In genomic region chr5:115648876-115649275, GRCm38 (mm10) we compare ENCODE assay signal across 18 mouse cellular contexts. TPM values are rescaled to one million over a fixed set of nuclear protein-coding genes. Genes with fewer than 3 reads are reported as not detected.
DNase-seq lines count a peak whose midpoint lies in the region; ATAC-seq and TF ChIP-seq lines count a peak whose summit lies in the region.
"Had no signal": no experiment of that assay in that cellular context is flagged by ENCODE, and none has a peak within 500 bp of the region (broad histone marks: within the 10 kb centered on the region; RNA-seq: fewer than 3 reads in every experiment).

No protein-coding gene starts in this region.

- no peaks in the 10 kb centered on the region for H3K27me3 ChIP-seq in hindbrain, embryonic 12.5 days
- H3K27me3 ChIP-seq in hindbrain, embryonic 11.5 days (ENCODE audit: control insufficient read depth, insufficient read depth, low read length), result no peaks in the 10 kb centered on the region
- H3K27me3 ChIP-seq in midbrain, embryonic 10.5 days (ENCODE audit: low read depth, poor library complexity, severe bottlenecking), result no peaks in the 10 kb centered on the region
- H3K27me3 ChIP-seq in midbrain, postnatal 0 days (ENCODE audit: insufficient read depth, low read length), result no peaks in the 10 kb centered on the region
- no peaks in the 10 kb centered on the region for H3K27me3 ChIP-seq in hindbrain, postnatal 0 days (ENCODE audit: insufficient read depth, low read length)
- H3K27me3 ChIP-seq: forebrain, embryonic 13.5 days; heart, embryonic 15.5 days had no signal

- 67% methylated on average over 3 of the region's 3 CpGs for WGBS in hindbrain, embryonic 12.5 days
- 66% methylated on average over 3 of the region's 3 CpGs for WGBS in hindbrain, embryonic 11.5 days
- WGBS in midbrain, embryonic 10.5 days, result 68% methylated on average over 3 of the region's 3 CpGs
- 53% methylated on average over 3 of the region's 3 CpGs for WGBS in midbrain, postnatal 0 days
- 48% methylated on average over 3 of the region's 3 CpGs for WGBS in hindbrain, postnatal 0 days

- peak overlapping the region; percentile 48; the same call in 1 of the 2 replicates for H3K27ac ChIP-seq in hindbrain, embryonic 12.5 days
- H3K27ac ChIP-seq in hindbrain, embryonic 11.5 days (ENCODE audit: low read depth, low read length), result no peak overlapping the region
- 0 out of 2 replicates have a peak overlapping the region, but pooled peaks have one; percentile 28 for H3K27ac ChIP-seq in midbrain, embryonic 10.5 days (replicated peaks)
- H3K27ac ChIP-seq in midbrain, postnatal 0 days (ENCODE audit: low read depth, low read length), result no peak overlapping the region
- no peak overlapping the region for H3K27ac ChIP-seq in hindbrain, postnatal 0 days
- H3K27ac ChIP-seq: forebrain, embryonic 13.5 days; heart, embryonic 15.5 days had no signal

- peaks cover 53% of the 10 kb centered on the region for H3K36me3 ChIP-seq in hindbrain, embryonic 12.5 days
- peaks cover 9% of the 10 kb centered on the region; the same call in 1 of the 2 replicates for H3K36me3 ChIP-seq in hindbrain, embryonic 11.5 days (ENCODE audit: control insufficient read depth, insufficient read depth, low read length)
- peaks cover 44% of the 10 kb centered on the region for H3K36me3 ChIP-seq in midbrain, embryonic 10.5 days
- H3K36me3 ChIP-seq in midbrain, postnatal 0 days (ENCODE audit: insufficient read depth, low read length), result peaks cover 49% of the 10 kb centered on the region
- H3K36me3 ChIP-seq in hindbrain, postnatal 0 days (ENCODE audit: insufficient read depth, low read length), result peaks cover 49% of the 10 kb centered on the region

- no peaks in the 10 kb centered on the region for H3K9me3 ChIP-seq in hindbrain, embryonic 12.5 days (replicated peaks)
- no peaks in the 10 kb centered on the region for H3K9me3 ChIP-seq in hindbrain, embryonic 11.5 days (ENCODE audit: control insufficient read depth, low read length)
- no peaks in the 10 kb centered on the region for H3K9me3 ChIP-seq in midbrain, embryonic 10.5 days (replicated peaks)
- H3K9me3 ChIP-seq in midbrain, postnatal 0 days (ENCODE audit: low read length), result no peaks in the 10 kb centered on the region
- no peaks in the 10 kb centered on the region for H3K9me3 ChIP-seq in hindbrain, postnatal 0 days (ENCODE audit: low read length)
- H3K9me3 ChIP-seq: forebrain, embryonic 13.5 days; heart, embryonic 15.5 days had no signal

- no peak overlapping the region for H3K9ac ChIP-seq in hindbrain, embryonic 12.5 days
- H3K9ac ChIP-seq in hindbrain, embryonic 11.5 days (ENCODE audit: low read depth, low read length), result no peak overlapping the region
- H3K9ac ChIP-seq in midbrain, postnatal 0 days (replicated peaks; ENCODE audit: low read length, poor library complexity, severe bottlenecking), result no peak overlapping the region
- 0 out of 2 replicates have a peak overlapping the region, but pooled peaks have one; percentile 3 for H3K9ac ChIP-seq in hindbrain, postnatal 0 days (replicated peaks; ENCODE audit: low read length)
- H3K9ac ChIP-seq: forebrain, embryonic 13.5 days; heart, embryonic 15.5 days had no signal

- H3K4me1 ChIP-seq in hindbrain, embryonic 12.5 days, result peaks cover 19% of the 10 kb centered on the region
- H3K4me1 ChIP-seq in hindbrain, embryonic 11.5 days (replicated peaks; ENCODE audit: control insufficient read depth, insufficient read depth, low read length), result peaks cover 4% of the 10 kb centered on the region; the same call in 1 of the 2 replicates
- peaks cover 15% of the 10 kb centered on the region for H3K4me1 ChIP-seq in midbrain, embryonic 10.5 days
- H3K4me1 ChIP-seq in midbrain, postnatal 0 days (ENCODE audit: insufficient read depth, low read length), result peaks cover 8% of the 10 kb centered on the region; the same call in 1 of the 2 replicates
- H3K4me1 ChIP-seq in hindbrain, postnatal 0 days (ENCODE audit: insufficient read depth, low read length), result peaks cover 10% of the 10 kb centered on the region; the same call in 1 of the 2 replicates

- no peak for DNase-seq in hindbrain, embryonic 11.5 days (ENCODE audit: low spot score)
- no peak for DNase-seq in midbrain, embryonic 10.5 days (ENCODE audit: low spot score)
- DNase-seq in midbrain, postnatal 0 days (ENCODE audit: low spot score), result no peak
- DNase-seq in hindbrain, postnatal 0 days (ENCODE audit: low spot score), result no peak
- peak; percentile 24 to 58 for DNase-seq in kidney, postnatal 4 days
- no peak for DNase-seq in left cerebral cortex, adult 18-20 months (ENCODE audit: low spot score in 2 of 2)
- DNase-seq: adrenal gland, postnatal 36 days; cerebellum, adult 11 months; cerebellum, adult 9-11 months; heart, postnatal 36 days; left cerebral cortex, postnatal 4 days; lung, postnatal 4 days; thymus, postnatal 14 days had no signal

- no peak for TF ChIP-seq CTCF in midbrain, postnatal 0 days (IDR thresholded peaks at IDR 0.05)
- no peak for TF ChIP-seq CTCF in hindbrain, postnatal 0 days (IDR thresholded peaks at IDR 0.05; ENCODE audit: low read depth)

- H3K4me2 ChIP-seq in hindbrain, embryonic 12.5 days (replicated peaks), result no peak overlapping the region
- no peak overlapping the region for H3K4me2 ChIP-seq in hindbrain, embryonic 11.5 days (replicated peaks; ENCODE audit: low read depth, low read length)
- no peak overlapping the region for H3K4me2 ChIP-seq in midbrain, postnatal 0 days (ENCODE audit: low read depth, low read length, poor library complexity, severe bottlenecking)
- no peak overlapping the region for H3K4me2 ChIP-seq in hindbrain, postnatal 0 days (ENCODE audit: low read depth, low read length)
- H3K4me2 ChIP-seq: forebrain, embryonic 13.5 days; heart, embryonic 15.5 days had no signal

- ATAC-seq in hindbrain, embryonic 12.5 days (ENCODE audit: low FRiP score), result no peak
- ATAC-seq in hindbrain, embryonic 11.5 days (ENCODE audit: low FRiP score), result no peak
- no peak for ATAC-seq in midbrain, postnatal 0 days (ENCODE audit: low FRiP score)
- ATAC-seq in hindbrain, postnatal 0 days, result no peak
- no peak for ATAC-seq in cerebellum, adult (ENCODE audit: insufficient number of reproducible peaks, low FRiP score, low TSS enrichment)
- ATAC-seq: forebrain, embryonic 13.5 days; inflammation-experienced regulatory T-cells, adult 6 months had no signal

- H3K4me3 ChIP-seq in hindbrain, embryonic 12.5 days, result no peak overlapping the region
- H3K4me3 ChIP-seq in hindbrain, embryonic 11.5 days (ENCODE audit: low read depth, low read length), result no peak overlapping the region
- no peak overlapping the region for H3K4me3 ChIP-seq in midbrain, embryonic 10.5 days
- no peak overlapping the region for H3K4me3 ChIP-seq in midbrain, postnatal 0 days (ENCODE audit: low read depth, low read length)
- no peak overlapping the region for H3K4me3 ChIP-seq in hindbrain, postnatal 0 days (ENCODE audit: low read length)
- H3K4me3 ChIP-seq: forebrain, embryonic 13.5 days; heart, embryonic 15.5 days had no signal

RNA-seq across cellular contexts. Expression of gene Rab35, which starts 17.2 kb away (rescaled TPM):
- polyA plus RNA-seq in hindbrain, embryonic 12.5 days (2016; fragmentation: Nextera tagmentation; extraction: Ambion mirVana), result 19.7 and 20.6 TPM in 2 replicates
- 18.3 and 18.8 TPM in 2 replicates for polyA plus RNA-seq in hindbrain, embryonic 11.5 days (2014; fragmentation: Nextera tagmentation; extraction: Ambion mirVana)
- polyA plus RNA-seq in midbrain, embryonic 10.5 days (2016; fragmentation: Nextera tagmentation; extraction: Ambion mirVana), result 11.8 and 13.3 TPM in 2 replicates
- total RNA-seq in midbrain, postnatal 0 days (2014; rRNA removed), result 97.4 and 99.0 TPM in 2 replicates
- polyA plus RNA-seq in midbrain, postnatal 0 days (2015; fragmentation: Nextera tagmentation; extraction: Ambion mirVana), result 23.0 and 24.5 TPM in 2 replicates
- total RNA-seq in hindbrain, postnatal 0 days (2014; rRNA removed), result 80.5 and 88.1 TPM in 2 replicates
- 22.2 and 25.3 TPM in 2 replicates for polyA plus RNA-seq in hindbrain, postnatal 0 days (2015; fragmentation: Nextera tagmentation; extraction: Ambion mirVana)
- total RNA-seq in left cerebral cortex, adult 18-20 months (2021), result 100 to 1,000 TPM; 108 TPM

Comparison
In these comparisons a context has a peak if more than half of its experiments do, and no peak if none do; other contexts are left out.
1. H3K27ac ChIP-seq: peak in hindbrain, embryonic 12.5 days (single experiment) and midbrain, embryonic 10.5 days (single experiment); none in hindbrain, embryonic 11.5 days (single experiment), midbrain, postnatal 0 days (single experiment) and hindbrain, postnatal 0 days (single experiment).
2. DNase-seq: peak in kidney, postnatal 4 days (2 of 2); none in hindbrain, embryonic 11.5 days (single experiment), midbrain, embryonic 10.5 days (single experiment), midbrain, postnatal 0 days (single experiment), hindbrain, postnatal 0 days (single experiment) and left cerebral cortex, adult 18-20 months (0 of 2).